Mouse (Mus musculus) Muller cell, postnatal 12 days (primary cell): ENCODE data around the gene Lims1.

ENCODE experiments used
- DNase-seq: peaks from one replicate; pipeline ENCODE4 v3.0.0-alpha.2; 2015; ENCODE audit errors: inconsistent ontology term

The Lims1 gene

DNA sequence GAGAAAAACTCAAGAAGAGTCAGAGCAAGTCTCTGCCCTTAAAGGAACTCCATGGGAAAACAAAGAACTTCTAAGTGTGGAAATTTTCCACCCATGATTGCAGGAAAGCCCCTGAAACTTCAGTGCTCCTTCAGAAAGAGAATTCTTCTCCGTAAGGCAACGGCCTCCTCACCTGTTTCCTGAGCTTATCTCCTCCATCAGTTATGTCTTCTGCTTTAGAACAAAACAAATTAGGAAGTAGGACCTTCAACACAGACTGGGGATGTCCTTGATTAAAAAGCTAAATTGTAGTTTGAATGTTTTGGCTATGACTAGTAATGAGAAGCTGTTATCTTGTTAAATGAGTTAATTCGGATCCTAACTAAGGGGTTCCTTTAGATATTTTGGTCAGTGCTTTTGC is 20.3 kb downstream of the Lims1 start:
- DNase-seq: no peak

- no peak for DNase-seq
These were observed 27.3 kb downstream of the Lims1 start for GRCm38 (mm10) chr10:58350600-58350999.

DNA sequence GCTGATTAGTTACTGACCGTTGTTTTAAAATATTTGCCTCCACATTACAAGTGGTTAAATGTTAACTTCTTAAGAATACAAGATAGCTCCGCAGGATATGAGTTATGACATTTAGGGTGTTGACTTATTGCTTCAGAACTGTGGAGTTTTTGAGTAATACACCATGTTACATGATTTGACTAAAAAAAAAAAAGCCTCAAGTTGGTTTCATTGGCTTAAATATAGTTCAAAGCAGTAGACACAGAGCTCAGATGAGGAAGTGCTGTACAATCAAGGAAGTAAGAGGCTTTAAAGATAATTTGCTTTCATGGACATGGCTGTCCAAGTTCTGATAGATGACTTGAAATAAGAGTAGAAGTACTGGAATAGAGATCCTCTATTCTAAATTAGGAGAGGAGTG is 28.4 kb downstream of the Lims1 start:
- no peak for DNase-seq

GRCm38 (mm10) chr10:58352364-58352763 is 29.1 kb downstream of the Lims1 start:
- peak; percentile 55 for DNase-seq

DNA sequence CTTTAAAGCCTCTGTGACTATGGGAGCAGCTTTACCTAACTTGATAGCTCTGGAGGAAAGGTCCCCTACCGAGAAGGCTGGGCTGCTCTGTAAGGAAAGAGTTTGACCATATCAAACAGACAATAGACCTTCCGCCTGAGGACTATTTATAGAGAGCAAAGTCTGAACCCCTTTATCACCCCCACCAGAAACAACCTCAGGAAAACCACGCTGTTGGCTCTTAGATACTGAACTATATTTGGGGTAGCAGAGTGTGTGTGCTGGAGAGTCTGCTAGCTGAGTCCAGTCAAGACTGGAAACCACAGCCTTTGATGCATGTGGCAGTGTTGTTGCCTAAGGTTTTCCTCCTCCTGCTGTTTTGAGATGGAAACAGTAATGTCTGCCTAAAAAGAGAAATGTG is 31.3 kb downstream of the Lims1 start:
- no peak for DNase-seq

GRCm38 (mm10) chr10:58356460-58356859 is 33.2 kb downstream of the Lims1 start:
- DNase-seq: no peak

GRCm38 (mm10) chr10:58359123-58359522 is 35.9 kb downstream of the Lims1 start:
- DNase-seq: no peak

GRCm38 (mm10) chr10:58359952-58360351 is 36.7 kb downstream of the Lims1 start:
- no peak for DNase-seq

- DNase-seq: no peak
These were observed 39.5 kb downstream of the Lims1 start for GRCm38 (mm10) chr10:58362745-58363144.

GRCm38 (mm10) chr10:58364770-58365515 is 41.7 kb downstream of the Lims1 start:
- no peak for DNase-seq

DNA sequence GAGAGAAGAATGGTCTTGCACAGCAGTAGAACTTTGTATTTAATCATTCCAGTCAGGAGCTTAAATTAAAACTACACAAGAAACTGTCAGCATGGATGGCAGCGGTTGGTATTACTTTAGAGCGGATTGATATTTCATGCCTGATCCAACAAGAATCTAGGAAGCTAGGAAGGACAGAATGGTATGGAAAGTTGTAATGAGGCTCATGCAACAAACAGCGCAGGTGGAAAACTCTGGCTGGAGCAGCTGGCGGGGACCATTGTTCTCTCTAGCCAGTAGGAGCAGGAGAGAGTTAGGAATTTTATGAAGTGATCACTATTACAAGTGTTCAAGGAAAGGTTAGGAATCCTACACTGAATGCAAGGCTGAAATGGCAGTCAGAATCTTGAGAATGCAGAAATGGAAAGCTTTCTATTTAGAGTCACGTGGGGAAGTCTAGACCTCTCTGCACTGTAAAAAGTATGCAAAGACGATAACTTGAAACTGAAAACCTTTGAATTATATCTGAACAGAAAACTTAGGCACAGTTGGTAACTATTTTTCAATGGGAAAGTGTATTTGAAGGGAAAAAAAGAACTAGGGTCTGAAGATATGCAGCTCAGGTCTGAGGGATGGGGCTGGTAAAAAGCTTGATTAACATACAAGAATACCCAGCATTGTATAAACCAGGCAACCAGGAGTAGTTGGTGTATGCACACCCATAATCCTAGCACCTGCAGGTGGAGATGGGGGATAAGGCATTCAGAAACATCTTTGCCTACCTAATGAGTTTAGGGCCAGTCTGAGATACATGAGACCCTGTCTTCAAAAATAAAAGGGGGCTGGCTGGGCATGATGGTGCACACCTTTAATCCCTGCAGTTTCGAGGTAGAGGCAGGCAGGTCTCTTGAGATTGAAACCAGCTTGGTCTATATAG is 45.8 kb downstream of the Lims1 start:
- DNase-seq: no peak

DNA sequence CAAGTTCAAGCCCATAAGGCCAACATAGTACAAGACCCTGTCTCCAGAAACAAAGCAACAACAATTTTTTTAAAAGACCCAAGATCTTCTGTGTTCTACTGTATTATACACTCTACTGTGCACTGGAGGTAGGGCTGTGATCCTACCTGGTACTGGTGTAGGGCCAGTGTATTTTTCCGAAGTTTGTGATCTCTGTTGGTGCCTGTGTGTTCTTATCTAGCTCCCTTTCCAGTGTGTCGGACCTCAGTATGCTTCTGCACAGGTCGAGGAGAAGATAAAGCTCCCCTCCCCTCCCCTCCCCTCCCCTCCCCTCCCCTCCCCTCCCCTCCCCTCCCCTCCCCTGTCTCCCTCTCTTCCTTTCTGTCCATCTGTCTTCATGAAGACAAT is 46.4 kb downstream of the Lims1 start:
- DNase-seq: no peak

GRCm38 (mm10) chr10:58370143-58370542 is 46.9 kb downstream of the Lims1 start:
- peak; percentile 50 for DNase-seq

- no peak for DNase-seq
These were observed 47.3 kb downstream of the Lims1 start for GRCm38 (mm10) chr10:58370559-58370958.

- DNase-seq: no peak
These were observed 48.1 kb downstream of the Lims1 start for GRCm38 (mm10) chr10:58371279-58371842.

- DNase-seq: no peak
These were observed 49.3 kb downstream of the Lims1 start for GRCm38 (mm10) chr10:58372430-58373030.

DNA sequence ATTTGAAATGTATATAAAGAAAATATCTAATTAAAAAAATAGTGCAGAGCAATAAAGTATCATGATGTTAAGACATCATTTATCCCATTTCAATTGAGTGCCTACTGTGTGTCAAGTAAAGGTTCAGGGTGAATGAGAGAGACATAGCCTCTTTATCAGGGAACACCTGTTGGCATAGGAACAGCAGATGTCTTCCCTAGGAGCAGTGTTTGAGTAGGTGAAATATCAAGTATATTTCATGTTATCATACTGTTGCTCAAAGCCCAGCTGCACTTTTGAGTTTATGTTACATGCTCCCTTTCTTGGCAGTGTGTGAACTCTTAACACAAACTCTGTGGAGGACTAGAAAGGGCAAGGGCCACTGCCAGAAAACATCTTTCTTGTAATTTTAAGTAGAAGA is 50.6 kb downstream of the Lims1 start:
- no peak for DNase-seq

DNA sequence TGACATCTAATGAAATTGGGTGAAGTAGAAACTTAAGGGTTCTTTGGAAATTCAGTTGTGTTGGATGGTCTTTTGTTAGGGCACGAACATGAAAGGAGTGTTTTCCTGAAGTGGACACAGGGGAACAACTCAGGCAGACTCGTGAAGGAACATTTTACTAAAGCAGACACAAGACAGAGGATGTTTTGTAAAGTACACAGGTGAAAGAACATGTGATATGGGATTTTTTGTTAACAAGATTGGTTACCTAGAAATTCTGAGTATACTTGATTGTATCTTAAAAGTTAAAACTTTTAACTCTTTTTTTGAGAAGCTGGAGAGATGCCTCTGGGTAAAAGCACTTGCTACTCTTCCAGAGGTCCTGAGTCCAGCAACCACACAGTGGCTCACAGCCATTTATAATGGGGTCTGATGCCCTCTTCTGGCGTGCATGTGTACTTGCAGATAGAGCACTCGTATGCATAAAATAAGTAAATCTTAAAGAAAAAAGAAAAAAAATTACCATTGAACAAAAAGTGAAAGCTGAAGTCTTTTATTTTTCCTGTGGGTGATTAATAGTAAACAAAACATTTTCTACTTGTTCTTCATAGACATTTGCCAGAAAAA is 54.4 kb downstream of the Lims1 start:
- no peak for DNase-seq

- DNase-seq: no peak
These were observed 55.1 kb downstream of the Lims1 start for GRCm38 (mm10) chr10:58378380-58378779.

GRCm38 (mm10) chr10:58379699-58380098 is 56.4 kb downstream of the Lims1 start:
- DNase-seq: no peak

DNA sequence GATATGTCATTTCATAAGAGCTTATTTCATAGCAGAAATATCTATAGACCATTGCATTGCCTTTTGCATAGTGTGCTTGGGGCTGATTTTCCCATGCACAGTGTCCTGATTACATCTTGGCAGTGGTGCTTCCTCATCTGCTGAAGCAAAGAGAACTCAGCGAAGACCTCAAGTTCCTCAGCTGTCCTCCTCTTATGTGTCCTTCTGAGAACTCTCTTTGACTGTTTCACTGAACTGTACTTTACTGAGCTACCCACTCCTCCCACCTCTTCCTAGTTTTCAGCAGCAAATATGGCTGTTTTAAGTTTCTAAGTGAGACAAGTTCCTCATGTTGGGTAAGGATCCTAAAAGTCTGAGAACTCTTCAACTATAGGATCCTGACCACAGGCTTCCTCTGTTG is 58.6 kb downstream of the Lims1 start:
- no peak for DNase-seq

DNA sequence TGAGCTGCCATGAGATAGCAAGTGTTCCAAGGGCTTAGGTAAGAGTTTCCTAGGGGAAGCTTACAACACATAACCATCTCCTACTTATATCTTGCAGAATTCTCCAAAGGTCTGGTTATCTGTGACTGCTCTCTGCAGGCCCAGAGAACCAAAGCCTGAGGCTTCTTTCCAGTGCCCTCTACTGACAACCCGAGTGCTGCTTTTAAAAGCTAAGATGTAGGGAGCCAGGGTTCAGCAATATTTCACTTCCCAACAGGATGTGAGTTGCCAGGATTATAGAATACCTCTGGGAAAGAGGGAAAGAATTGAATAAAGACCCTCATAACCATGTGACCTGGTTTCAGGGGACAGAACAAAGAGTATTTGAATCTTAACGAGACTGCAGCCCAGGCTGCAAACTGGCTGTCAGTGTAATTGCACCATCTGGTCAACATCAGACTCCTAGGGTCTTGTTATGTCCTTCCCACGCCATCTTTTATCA is 59.4 kb downstream of the Lims1 start:
- no peak for DNase-seq
